Mouse (Mus musculus) right cerebral cortex, postnatal 14 days (tissue): ENCODE results near the gene Olfr961.

Experiments
- DNase-seq: peaks from one replicate; pipeline ENCODE4 v3.0.0; 2022

Gene Olfr961

DNA sequence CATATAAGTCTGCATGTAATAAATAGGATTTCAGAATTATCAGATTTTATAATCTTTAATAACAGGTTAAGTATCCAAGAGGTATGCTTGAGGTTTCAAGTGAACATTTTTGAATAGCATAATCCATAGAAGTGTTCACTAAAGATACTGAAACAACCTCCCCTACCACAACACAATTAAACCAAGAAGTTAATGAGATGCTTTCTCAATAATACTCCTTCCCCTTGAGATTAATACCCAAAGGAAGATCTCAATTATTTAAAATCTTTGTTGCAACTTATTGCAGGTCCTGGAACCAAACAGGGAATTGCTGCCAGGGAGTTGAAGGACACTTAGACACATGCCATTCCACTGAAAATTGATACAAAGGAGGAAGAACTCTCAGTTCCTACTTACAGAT is at the start of gene Olfr961:
Olfr961 (plus strand) TSS at position 301 of the 400 bp plus-strand sequence.
- DNase-seq = no peak

DNA sequence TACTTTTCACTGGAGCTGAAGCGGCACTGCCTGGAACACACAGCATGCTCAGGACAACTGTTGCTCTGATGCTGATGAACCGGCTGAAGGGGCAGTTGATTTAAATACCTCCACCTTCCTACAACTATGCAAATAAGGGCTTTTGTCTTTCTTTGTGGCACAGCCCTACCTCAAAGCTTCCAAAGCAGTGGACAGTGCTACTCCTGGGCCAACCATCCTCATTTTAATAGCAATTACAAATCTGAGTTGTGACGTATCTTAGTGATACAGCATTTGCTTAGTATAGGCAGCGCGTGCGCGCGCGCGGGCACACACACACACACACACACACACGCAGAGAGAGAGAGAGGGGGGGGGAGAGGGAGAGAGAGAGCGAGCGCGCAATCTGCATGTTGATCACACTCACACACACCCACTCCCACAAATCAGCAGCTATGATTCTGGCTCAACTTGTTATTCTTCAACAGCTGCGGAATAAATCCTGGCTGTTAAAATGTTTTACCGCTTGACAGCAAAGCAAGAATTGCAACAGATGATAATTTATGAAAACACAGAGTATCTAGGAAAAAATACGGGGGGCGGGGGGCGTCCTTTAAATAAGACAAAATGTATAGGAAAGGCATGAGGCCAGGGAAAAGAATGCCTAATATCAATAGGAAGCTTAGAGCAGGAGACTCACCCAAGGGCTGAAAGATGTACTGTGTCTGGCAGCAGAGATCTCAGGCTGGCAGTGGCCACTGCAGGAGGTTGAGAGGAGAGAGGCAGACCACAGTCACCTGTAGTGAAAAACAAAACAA is 42.2 kb upstream of the Olfr961 start:
- DNase-seq = peak; percentile 42

DNA sequence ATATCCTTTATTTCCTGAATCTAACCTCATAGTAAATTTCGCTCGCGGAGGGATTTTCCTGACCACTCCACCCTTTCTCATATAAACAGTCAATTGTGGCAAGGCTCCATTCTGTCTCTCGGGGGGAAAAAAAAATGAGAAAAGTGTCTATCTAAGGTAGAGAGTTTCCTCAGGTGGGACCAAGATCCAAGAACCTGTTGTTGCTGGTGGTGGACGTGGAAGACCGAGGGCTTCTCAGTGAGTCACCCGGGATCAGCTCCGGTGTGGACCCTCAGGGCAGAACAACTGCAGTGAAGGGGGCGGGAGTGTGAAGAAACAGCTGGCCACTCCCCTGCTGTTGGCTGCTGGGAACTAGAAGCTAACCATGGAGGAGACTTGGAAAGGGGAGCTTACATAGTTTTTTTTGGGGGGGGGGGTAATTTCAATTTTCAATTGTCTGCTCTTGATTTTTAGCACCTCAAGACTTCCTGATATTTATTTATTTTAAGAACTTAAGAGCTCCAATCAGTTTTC is 41.5 kb upstream of the Olfr961 start:
- DNase-seq = no peak

DNA sequence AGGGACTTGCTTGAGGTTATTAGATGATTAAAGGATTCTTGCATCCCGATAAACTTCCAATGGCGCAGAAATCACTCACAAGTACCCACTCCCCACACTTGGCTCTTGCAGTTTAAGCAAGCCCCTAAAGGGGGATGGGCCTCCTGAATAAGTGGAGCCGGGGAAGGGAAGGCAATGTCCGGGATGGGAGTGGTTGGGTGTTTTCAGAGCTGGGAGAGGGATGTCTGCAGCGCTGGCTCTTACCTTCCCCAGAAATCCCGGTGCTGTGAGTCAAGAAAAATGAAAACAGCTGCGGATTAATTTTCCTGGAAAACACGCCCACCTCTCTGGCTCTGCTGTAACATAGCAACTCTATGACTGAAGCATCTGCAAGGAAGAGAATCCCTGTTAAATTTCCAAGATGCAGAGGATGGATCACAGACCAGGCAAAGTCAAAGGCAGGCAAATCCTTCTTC is 40.9 kb upstream of the Olfr961 start, which contains the start of gene AW551984:
AW551984 (minus strand) TSS at position 405 of the 455 bp plus-strand sequence.
- no peak for DNase-seq

DNA sequence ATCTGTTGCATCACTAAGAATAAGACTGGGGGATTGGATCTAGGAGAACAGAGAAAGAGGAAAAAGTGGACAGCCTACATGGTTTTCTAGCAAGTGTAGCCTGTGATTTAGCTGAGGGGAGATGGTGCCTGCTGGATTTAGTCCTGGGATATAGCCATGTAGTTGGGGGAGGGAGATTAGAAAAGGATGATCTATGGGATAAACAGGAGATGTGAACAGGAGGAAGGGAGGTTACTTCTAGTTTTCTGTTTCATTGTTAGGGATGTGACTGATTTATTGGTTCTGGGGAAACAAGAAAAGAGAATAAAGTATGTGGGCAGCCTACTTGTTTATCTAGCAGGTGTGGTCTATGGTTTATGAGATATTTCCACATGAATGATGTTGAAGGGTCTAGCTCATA is 36.4 kb upstream of the Olfr961 start:
- no peak for DNase-seq

DNA sequence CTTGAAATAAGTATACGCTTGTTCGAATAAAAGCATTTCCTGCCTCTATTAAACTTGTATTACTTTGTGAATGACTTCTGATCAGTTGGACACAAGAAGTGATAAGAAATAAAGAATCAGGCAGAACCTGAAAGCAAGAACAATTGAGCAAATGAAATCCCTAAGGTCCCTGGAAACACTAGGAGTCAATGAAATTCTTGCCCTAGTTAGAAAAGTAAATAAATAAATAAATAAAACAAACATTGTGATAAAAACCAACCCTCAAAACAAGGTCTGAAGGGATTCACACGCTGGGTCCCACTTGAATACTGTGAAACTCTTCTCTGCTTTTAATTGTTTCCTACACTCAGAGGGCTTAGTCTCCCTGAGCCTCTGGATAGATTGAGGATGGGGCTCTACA is 34.5 kb upstream of the Olfr961 start, which contains the start of gene Olfr148:
Olfr148 (plus strand) TSS at position 301 of the 400 bp plus-strand sequence.
- DNase-seq = no peak

DNA sequence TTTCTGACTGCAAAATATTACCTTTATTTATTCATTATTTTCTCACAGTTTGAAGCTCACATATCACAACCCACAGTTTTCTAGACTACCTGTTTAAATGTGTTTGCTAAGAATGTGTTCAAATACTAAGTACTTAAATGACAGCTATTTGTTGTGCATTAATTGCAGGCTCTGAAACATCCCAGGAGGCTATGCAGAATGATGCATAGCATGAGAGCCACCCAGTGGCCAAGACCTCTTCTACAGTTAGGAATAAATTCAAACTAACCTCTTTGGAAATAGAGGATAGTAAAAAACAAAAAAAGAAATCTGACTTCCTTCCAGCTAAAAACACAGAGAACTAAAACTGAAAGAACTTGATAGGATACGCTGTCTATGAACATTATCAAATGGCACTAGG is 32.9 kb upstream of the Olfr961 start:
- DNase-seq = peak; percentile 21

DNA sequence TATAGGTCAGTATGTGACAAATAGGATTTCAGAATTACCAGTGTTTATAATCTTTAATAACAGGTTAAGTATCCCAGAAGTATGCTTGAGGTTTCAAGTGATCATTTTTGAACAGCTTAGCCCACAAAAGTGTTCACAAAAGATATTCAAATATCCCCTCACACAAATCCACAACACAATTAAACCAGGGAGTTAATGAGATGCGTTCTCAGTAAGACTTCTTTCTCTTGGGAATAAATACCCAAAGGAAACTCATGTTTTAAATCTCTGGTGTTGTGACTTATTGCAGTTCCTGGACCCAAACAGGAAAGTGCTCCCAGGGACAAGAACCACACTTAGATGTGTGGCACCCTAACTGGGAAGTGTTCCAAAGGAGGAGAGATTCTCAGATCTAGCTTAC is 23.8 kb upstream of the Olfr961 start, which contains the start of gene Olfr960:
Olfr960 (plus strand) TSS at position 301 of the 400 bp plus-strand sequence.
- DNase-seq = no peak

DNA sequence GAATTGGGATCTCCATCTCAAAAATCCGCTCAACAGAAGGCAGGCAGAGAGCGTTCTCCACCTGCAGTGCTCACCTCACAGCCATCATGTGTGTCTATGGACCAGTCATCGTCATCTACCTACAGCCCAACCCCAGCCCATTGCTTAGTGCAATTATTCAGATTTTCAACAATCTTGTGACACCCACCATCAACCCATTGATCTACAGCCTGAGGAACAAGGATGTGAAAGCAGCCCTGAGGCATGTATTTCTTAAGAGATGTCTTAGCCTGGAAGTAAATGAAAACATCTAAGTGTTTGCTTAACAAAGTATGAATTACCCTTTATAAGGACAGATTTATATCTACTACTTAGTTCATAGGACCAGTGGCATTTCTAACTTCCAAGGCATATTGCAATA is 21.1 kb upstream of the Olfr961 start:
- DNase-seq = no peak

DNA sequence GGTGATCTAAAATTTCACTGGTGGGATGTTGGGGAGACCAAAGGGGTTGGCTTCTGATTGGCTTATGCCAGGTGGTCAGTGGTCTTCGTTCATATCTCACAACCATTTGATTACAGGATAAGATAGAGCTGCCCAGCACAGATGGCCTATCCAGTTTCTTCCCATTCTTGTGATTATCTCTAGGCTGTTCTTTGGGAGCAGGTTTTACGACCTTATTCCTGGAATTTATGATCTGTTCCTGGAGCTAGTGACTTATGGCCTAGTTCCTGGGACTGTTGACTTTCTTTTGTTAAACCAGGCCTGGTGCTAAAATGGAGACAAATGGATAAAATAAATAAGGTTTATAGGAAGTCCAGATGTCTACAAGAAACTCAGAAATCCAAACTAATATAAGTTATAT is 20.2 kb upstream of the Olfr961 start:
- DNase-seq = no peak

DNA sequence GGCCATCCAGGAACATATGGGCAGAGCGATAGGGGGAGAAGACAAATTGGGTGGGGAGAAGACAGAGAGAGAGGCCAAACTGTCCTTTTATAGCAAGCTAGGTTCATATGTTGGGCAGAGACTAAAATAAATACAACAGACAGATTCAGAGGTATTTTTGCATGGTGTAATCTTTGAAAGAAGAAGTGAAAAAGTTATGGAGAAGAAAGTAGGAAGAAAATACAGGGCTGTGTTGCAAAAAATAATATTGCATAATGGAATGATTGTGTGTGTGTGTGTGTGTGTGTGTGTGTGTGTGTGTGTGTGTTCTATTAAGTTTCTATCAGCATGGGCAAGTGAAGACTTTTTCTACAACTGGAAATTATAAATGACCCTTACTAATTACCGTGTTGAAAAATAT is 15.8 kb upstream of the Olfr961 start:
- DNase-seq = no peak

DNA sequence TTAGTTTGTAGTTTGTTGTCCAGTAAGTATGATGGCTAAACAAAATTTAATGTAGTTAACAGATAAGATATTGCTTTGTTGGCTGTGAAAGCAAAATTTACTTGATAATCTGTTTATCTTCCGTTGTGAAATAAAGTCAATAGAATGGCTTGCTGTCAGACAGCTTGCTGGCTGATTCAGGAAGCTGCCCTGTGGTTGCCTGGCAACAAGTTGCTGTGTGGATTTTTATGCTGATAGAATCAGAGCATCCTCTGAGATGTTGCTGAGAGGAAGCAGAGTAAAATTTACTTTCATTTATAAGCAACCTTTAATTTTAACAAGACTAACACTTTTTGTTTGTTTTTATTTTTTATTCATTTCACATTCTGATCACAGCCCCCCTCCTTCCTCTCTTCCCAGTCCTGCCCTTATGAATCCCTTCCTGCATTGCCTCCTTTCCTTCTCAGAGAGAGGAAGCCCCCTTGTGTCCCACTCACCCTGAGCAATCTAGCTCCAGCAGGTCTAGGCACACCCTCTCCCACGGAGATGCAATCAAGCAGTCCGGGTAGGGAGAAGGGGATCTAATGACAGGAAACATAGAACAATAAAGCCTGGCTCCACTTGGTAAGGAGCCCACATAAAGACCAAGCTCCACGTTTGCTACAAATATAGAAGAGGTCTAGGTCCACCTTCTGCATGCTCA is 10.8 kb upstream of the Olfr961 start:
- peak; percentile 13 for DNase-seq

DNA sequence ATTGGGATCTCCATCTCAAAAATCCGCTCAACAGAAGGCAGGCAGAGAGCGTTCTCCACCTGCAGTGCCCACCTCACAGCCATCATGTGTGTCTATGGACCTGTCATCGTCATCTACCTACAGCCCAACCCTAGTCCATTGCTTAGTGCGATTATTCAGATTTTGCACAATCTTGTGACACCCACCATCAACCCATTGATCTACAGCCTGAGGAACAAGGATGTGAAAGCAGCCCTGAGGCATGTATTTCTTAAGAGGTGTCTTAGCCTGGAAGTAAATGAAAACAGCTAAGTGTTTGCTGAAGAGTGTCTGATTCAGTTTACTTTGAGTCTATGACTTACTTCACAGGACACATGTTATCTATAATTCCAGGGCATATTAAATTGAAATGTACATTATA is 2.5 kb downstream of the Olfr961 start:
- DNase-seq = no peak

DNA sequence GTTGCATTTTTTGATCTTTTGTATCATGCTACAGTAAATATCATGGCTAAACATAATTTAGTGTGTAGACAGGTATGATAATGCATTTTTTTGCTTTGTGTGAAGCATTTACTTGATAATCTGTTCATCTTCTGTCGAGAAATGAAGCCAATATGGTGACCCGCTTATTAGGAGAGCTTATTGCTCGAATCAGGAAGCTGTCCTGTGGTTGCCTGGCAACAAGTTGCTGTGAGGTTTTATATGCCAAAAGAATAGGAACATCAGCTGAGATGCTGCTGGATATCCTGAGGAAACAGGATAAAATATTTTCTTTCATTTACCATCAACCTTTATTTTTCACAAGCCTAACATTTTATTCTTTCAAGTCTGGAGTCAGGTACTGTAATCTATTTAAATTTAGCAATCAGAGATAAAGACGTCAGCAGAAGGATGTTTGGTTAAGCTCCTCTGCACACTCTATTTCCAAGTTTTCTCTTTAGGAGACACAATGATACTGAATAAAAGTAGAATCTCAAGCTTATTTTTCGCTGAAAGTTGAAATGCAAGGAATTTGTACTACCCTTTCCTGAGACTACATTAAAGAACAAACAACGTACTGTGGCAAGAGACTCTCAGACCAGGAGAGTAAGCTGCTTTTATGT is 10.0 kb downstream of the Olfr961 start:
- no peak for DNase-seq

DNA sequence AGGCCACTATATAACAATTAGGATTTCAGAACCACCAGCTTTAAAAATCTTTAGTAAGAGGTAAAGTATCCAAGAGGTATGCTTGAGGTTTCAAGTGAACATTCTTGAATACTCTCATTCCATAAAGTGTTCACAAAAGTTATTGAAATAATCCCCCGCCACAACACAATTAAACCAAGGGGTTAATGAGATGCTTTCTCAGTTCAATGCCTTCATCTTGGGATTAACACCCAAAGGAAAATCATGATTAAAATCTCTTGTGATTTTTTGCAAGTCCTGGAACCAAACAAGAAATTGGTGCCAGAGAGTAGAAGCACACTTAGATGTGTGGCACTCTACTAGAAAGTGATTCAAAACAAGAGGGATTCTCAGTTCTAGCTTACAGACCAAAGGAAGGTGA is 22.0 kb downstream of the Olfr961 start, which contains the start of gene Olfr963:
Olfr963 (plus strand) TSS at position 301 of the 400 bp plus-strand sequence.
- no peak for DNase-seq

DNA sequence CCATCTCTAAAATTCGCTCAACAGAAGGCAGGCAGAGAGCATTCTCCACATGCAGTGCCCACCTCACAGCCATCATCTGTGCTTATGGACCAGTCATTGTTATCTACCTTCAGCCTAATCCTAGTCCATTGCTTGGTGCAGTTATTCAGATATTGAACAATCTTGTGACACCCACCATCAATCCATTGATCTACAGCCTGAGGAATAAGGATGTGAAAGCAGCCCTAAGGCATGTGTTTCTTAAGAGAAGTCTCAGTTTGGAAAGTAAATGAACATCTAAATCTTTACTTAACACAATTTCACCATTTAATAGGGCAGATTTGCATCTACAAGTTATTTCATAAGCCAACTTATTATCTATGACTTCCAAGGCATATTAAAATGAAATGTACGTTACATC is 24.8 kb downstream of the Olfr961 start:
- DNase-seq = no peak

DNA sequence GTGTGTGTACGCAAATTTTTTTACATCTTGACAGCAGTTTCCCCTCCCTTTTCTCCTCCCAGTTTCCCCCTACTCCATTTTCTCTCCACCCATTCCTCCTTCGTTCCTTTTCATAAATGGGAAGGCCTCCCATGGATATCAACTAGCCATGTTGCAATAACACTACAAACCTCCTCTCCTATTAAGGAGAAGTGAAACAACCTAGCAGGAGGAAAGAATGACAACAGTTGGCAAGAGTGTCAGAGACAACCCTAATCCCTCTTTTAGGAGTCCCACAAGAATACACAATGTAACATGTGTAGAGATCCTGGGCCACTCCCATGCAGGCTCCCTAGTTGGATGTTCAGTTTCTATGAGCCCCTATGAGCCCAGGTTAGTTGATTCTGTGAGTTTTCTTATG is 29.9 kb downstream of the Olfr961 start:
- DNase-seq = no peak

DNA sequence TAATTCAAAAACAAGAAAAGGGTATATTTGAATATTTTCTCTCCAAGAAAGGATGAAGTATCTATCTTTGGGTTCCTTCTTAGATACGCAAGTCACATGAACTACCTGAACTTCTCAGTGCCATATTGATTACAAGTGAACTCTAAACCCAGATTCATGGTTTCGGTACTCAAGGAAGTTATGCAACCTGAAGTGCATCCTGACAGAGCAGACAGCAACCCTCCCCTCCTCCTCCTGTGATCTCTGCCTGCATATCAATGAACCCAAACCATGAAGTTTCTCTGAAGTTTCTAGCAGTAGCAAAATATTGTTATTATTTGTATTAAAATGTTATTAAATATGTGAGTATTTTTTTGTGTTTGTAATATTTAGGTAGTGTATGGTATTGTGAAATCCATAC is 33.7 kb downstream of the Olfr961 start:
- DNase-seq = no peak

DNA sequence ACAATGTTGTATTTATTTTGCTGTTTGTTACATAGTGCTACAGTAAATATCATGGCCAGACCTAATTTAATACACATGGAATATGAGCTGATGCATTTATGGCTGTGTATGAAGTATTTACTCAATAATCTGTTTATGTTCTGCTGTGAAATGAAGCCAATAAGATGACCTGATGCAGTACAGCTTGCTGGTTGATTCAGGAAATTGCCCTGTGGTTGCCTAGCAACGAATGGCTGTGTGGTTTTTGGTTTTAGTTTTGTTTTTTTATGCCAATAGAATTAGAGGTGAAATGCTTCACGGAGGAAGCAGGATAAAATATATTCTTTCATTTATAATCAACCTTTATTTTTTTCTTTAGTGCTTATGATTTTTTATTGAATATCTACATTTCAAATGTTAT is 34.4 kb downstream of the Olfr961 start:
- DNase-seq = no peak
